Mouse (Mus musculus) MEL (cell line): ENCODE measurements around the gene Il22ra1. TPM values are rescaled to one million over a fixed set of nuclear protein-coding genes. Genes with fewer than 3 reads are reported as not detected.

ENCODE experiments used
- DNase-seq: peaks from one replicate; pipeline ENCODE4 v3.0.0; 2011; ENCODE audit warnings: low read depth, low spot score
- H3K27ac ChIP-seq: 2 replicates; pipeline ENCODE4 v1.5.1; 2012; ENCODE audit warnings: low read depth, mild to moderate bottlenecking, control low read depth, low read length, moderate library complexity; ENCODE audit not compliant: control insufficient read depth
- H3K27me3 ChIP-seq, 2 experiments: fragments of 150-350 bp in 1 of 2; sonication (generic) in 1 of 2; 2 replicates each; pipeline ENCODE4 v1.6.1; 2012; ENCODE audit warnings: low read length in 2 of 2, mild to moderate bottlenecking in 2 of 2, improper control_type of control experiment in 1 of 2, moderate library complexity in 1 of 2; ENCODE audit not compliant: insufficient read depth in 2 of 2, control insufficient read depth in 1 of 2
- H3K36me3 ChIP-seq, 2 experiments: 2 replicates each; pipeline ENCODE4 v1.6.1; 2012 to 2014; ENCODE audit warnings: low read length in 2 of 2, improper control_type of control experiment in 1 of 2, inconsistent platforms in 1 of 2, mild to moderate bottlenecking in 1 of 2; ENCODE audit not compliant: insufficient read depth in 2 of 2, control insufficient read depth in 1 of 2
- H3K4me1 ChIP-seq, 2 experiments: fragments of 150-350 bp in 1 of 2; sonication (generic) in 1 of 2; 2 replicates each; pipeline ENCODE4 v1.6.1; 2012; ENCODE audit warnings: low read length in 2 of 2, improper control_type of control experiment in 1 of 2, mild to moderate bottlenecking in 1 of 2; ENCODE audit not compliant: insufficient read depth in 2 of 2, control insufficient read depth in 1 of 2
- H3K4me3 ChIP-seq, 2 experiments: fragments of 150-350 bp in 1 of 2; sonication (generic) in 1 of 2; 2 replicates each; pipeline ENCODE4 v1.5.1; 2012; ENCODE audit warnings: low read depth in 2 of 2, low read length in 2 of 2, mild to moderate bottlenecking in 2 of 2, moderate library complexity in 2 of 2, control low read depth in 1 of 2, improper control_type of control experiment in 1 of 2; ENCODE audit not compliant: control insufficient read depth in 1 of 2, insufficient read depth in 1 of 2
- H3K79me2 ChIP-seq: 2 replicates; pipeline ENCODE4 v1.6.1; 2012; ENCODE audit warnings: mild to moderate bottlenecking, low read length, moderate library complexity; ENCODE audit not compliant: control insufficient read depth, poor library complexity, insufficient read depth
- H3K9ac ChIP-seq: 2 replicates; pipeline ENCODE4 v1.6.1; 2012; ENCODE audit warnings: low read depth, mild to moderate bottlenecking, control low read depth, low read length, moderate library complexity; ENCODE audit not compliant: control insufficient read depth, poor library complexity, severe bottlenecking
- H3K9me3 ChIP-seq: fragments of 150-350 bp; sonication (generic); replicated peaks from 2 replicates; pipeline ENCODE4 v1.6.1; 2012; ENCODE audit warnings: mild to moderate bottlenecking, low read length, improper control_type of control experiment, moderate library complexity; ENCODE audit not compliant: insufficient read depth
- CTCF ChIP-seq, 3 experiments: IDR thresholded peaks in 2 of 3; conservative IDR thresholded peaks in 1 of 3; 2 replicates each; pipeline ENCODE4 v1.5.1; 2011 to 2012; ENCODE audit warnings: low read length in 3 of 3, low read depth in 2 of 3, mild to moderate bottlenecking in 2 of 3, improper control_type of control experiment in 1 of 3, inconsistent platforms in 1 of 3, mixed read lengths in 1 of 3, moderate library complexity in 1 of 3; ENCODE audit not compliant: control insufficient read depth in 1 of 3, insufficient read depth in 1 of 3, poor library complexity in 1 of 3, severe bottlenecking in 1 of 3
- E2F4 ChIP-seq: IDR thresholded peaks from 2 replicates; pipeline ENCODE4 v1.6.1; 2011; ENCODE audit warnings: low read depth, low read length, improper control_type of control experiment, borderline replicate concordance
- EP300 ChIP-seq, 2 experiments: IDR thresholded peaks; 2 replicates each; pipeline ENCODE4 v1.6.1; 2011; ENCODE audit warnings: improper control_type of control experiment in 2 of 2, low read length in 2 of 2, low read depth in 1 of 2, mild to moderate bottlenecking in 1 of 2
- ETS1 ChIP-seq: IDR thresholded peaks from 2 replicates; pipeline ENCODE4 v1.6.1; 2012; ENCODE audit warnings: low read depth, mild to moderate bottlenecking, inconsistent platforms, low read length, improper control_type of control experiment, moderate library complexity
- MAX ChIP-seq: IDR thresholded peaks from 2 replicates; pipeline ENCODE4 v1.6.1; 2011; ENCODE audit warnings: low read length, improper control_type of control experiment
- MAZ ChIP-seq: IDR thresholded peaks from 2 replicates; pipeline ENCODE4 v1.6.1; 2012; ENCODE audit warnings: low read depth, mild to moderate bottlenecking, inconsistent platforms, low read length, improper control_type of control experiment
- MEF2A ChIP-seq: IDR thresholded peaks from 2 replicates; pipeline ENCODE4 v1.6.1; 2014; ENCODE audit warnings: low read depth, mild to moderate bottlenecking, inconsistent platforms, low read length, improper control_type of control experiment; ENCODE audit not compliant: poor library complexity, insufficient replicate concordance, severe bottlenecking; ENCODE audit errors: extremely low read depth
- MXI1 ChIP-seq: IDR thresholded peaks from 2 replicates; pipeline ENCODE4 v1.6.1; 2011; ENCODE audit warnings: mild to moderate bottlenecking, low read depth, low read length, improper control_type of control experiment
- MYB ChIP-seq: IDR thresholded peaks from 2 replicates; pipeline ENCODE4 v1.6.1; 2011; ENCODE audit warnings: mild to moderate bottlenecking, low read depth, low read length, improper control_type of control experiment
- MYC ChIP-seq: IDR thresholded peaks from 2 replicates; pipeline ENCODE4 v1.6.1; 2011; ENCODE audit warnings: low read depth, mild to moderate bottlenecking, low read length, improper control_type of control experiment, moderate library complexity
- NELFE ChIP-seq: IDR thresholded peaks from 2 replicates; pipeline ENCODE4 v1.6.1; 2011; ENCODE audit warnings: low read depth, low read length, improper control_type of control experiment
- NRF1 ChIP-seq: IDR thresholded peaks from 2 replicates; pipeline ENCODE4 v1.6.1; 2014; ENCODE audit warnings: low read depth, mild to moderate bottlenecking, inconsistent platforms, low read length, improper control_type of control experiment, moderate library complexity; ENCODE audit not compliant: poor library complexity, insufficient read depth, severe bottlenecking
- POLR2A ChIP-seq, 2 experiments: IDR thresholded peaks; 2 replicates each; pipeline ENCODE4 v1.6.1; 2011 to 2012; ENCODE audit warnings: low read length in 2 of 2, mild to moderate bottlenecking in 2 of 2, control low read depth in 1 of 2, improper control_type of control experiment in 1 of 2, low read depth in 1 of 2, moderate library complexity in 1 of 2; ENCODE audit not compliant: control insufficient read depth in 1 of 2, insufficient read depth in 1 of 2, poor library complexity in 1 of 2
- POLR2AphosphoS2 ChIP-seq: IDR thresholded peaks from 2 replicates; pipeline ENCODE4 v1.6.1; 2011; ENCODE audit warnings: low read length, improper control_type of control experiment
- POLR2AphosphoS5 ChIP-seq: IDR thresholded peaks from 2 replicates; pipeline ENCODE4 v1.6.1; 2012; ENCODE audit warnings: low read depth, borderline replicate concordance, mild to moderate bottlenecking, inconsistent platforms, low read length, moderate library complexity, mixed read lengths
- RCOR1 ChIP-seq: IDR thresholded peaks from 2 replicates; pipeline ENCODE4 v1.6.1; 2012; ENCODE audit warnings: low read depth, mild to moderate bottlenecking, inconsistent platforms, low read length, improper control_type of control experiment
- SIN3A ChIP-seq: IDR thresholded peaks from 2 replicates; pipeline ENCODE4 v1.6.1; 2012; ENCODE audit warnings: low read length, improper control_type of control experiment, inconsistent platforms
- SMC3 ChIP-seq: IDR thresholded peaks from 2 replicates; pipeline ENCODE4 v1.6.1; 2011; ENCODE audit warnings: low read depth, low read length, improper control_type of control experiment
- TAL1 ChIP-seq: IDR thresholded peaks from 2 replicates; pipeline ENCODE4 v1.6.1; 2012; ENCODE audit warnings: mild to moderate bottlenecking, inconsistent platforms, low read length, moderate library complexity, mixed read lengths
- TCF12 ChIP-seq: IDR thresholded peaks from 2 replicates; pipeline ENCODE4 v1.6.1; 2014; ENCODE audit warnings: low read depth, mild to moderate bottlenecking, inconsistent platforms, low read length, improper control_type of control experiment, moderate library complexity
- USF1 ChIP-seq: IDR thresholded peaks from 2 replicates; pipeline ENCODE4 v1.6.1; 2014; ENCODE audit warnings: low read depth, mild to moderate bottlenecking, inconsistent platforms, low read length, improper control_type of control experiment, moderate library complexity
- USF2 ChIP-seq, 2 experiments: IDR thresholded peaks; 2 replicates each; pipeline ENCODE4 v1.6.1; 2011 to 2012; ENCODE audit warnings: improper control_type of control experiment in 2 of 2, low read length in 2 of 2, borderline replicate concordance in 1 of 2, inconsistent platforms in 1 of 2, low read depth in 1 of 2, mild to moderate bottlenecking in 1 of 2; ENCODE audit not compliant: insufficient read depth in 1 of 2
- ZKSCAN1 ChIP-seq: IDR thresholded peaks from 2 replicates; pipeline ENCODE4 v1.6.1; 2012; ENCODE audit warnings: low read depth, mild to moderate bottlenecking, inconsistent platforms, low read length, improper control_type of control experiment, moderate library complexity
- ZNF384 ChIP-seq: IDR thresholded peaks from 2 replicates; pipeline ENCODE4 v1.6.1; 2012; ENCODE audit warnings: low read depth, mild to moderate bottlenecking, inconsistent platforms, low read length, improper control_type of control experiment
- polyA plus RNA-seq, 2 experiments: library from polyadenylated mRNA; stranded (reverse) in 1 of 2; unstranded in 1 of 2; fragments of >175 nt in 1 of 2; fragments of >200 nt in 1 of 2; gene quantifications; 2 replicates each; pipeline versions ENCODE4 v1.2.1 to v1.2.4; 2012; ENCODE audit warnings: low replicate concordance in 2 of 2, low read depth in 1 of 2; ENCODE audit not compliant: insufficient read length in 2 of 2, insufficient read depth in 1 of 2, missing spikeins in 1 of 2
- total RNA-seq: library from RNA; depleted of rRNA; stranded (reverse); fragments of 300-350 nt; gene quantifications from 2 replicates; pipeline ENCODE4 v1.2.3, GENCODE M21; 2012

Gene Il22ra1
- total and polyA plus RNA-seq, 3 experiments, result 0.03 TPM; not detected in 2

- no peaks in the 10 kb centered on the region for H3K79me2 ChIP-seq
- no peaks in the 10 kb centered on the region for H3K36me3 ChIP-seq
- no peak overlapping the region for H3K9ac ChIP-seq
- DNase-seq, result no peak
- H3K4me1 ChIP-seq, result no peaks in the 10 kb centered on the region
- no peak for TF ChIP-seq MYB
- TF ChIP-seq, all 39 proteins: peak for 0
- Histone ChIP-seq H3K9me3 (no peaks in the 10 kb centered on the region), H3K27ac (no peak overlapping the region), H3K4me3 (no peak overlapping the region), H3K27me3 (no peaks in the 10 kb centered on the region; a peak in 1 of 4 replicates)
These were observed 59.3 kb downstream of the Il22ra1 start for GRCm38 (mm10) chr4:135787271-135787670.

- Histone ChIP-seq H3K4me3 (no peak overlapping the region), H3K9ac (no peak overlapping the region), H3K79me2 (no peaks in the 10 kb centered on the region), H3K27ac (no peak overlapping the region), H3K27me3 (no peaks in the 10 kb centered on the region; a peak in 1 of 4 replicates), H3K4me1 (no peaks in the 10 kb centered on the region), H3K9me3 (no peaks in the 10 kb centered on the region), H3K36me3 (no peaks in the 10 kb centered on the region)
- no peak for DNase-seq
- no peak for TF ChIP-seq MYC
- no peak for TF ChIP-seq NELFE
- TF ChIP-seq RCOR1, result no peak
- no peak for TF ChIP-seq E2F4
- no peak for TF ChIP-seq POLR2AphosphoS5
- TF ChIP-seq NRF1, result no peak
- no peak for TF ChIP-seq SIN3A
- no peak for TF ChIP-seq ETS1
- TF ChIP-seq TAL1, result no peak
- TF ChIP-seq ZKSCAN1, result no peak
- TF ChIP-seq TCF12, result no peak
- TF ChIP-seq MAX, result no peak
These were observed 61.2 kb downstream of the Il22ra1 start for GRCm38 (mm10) chr4:135789135-135789534.

- H3K9ac ChIP-seq, result no peak overlapping the region
- H3K27ac ChIP-seq, result no peak overlapping the region
- no peaks in the 10 kb centered on the region for H3K9me3 ChIP-seq
- H3K4me3 ChIP-seq, result no peak overlapping the region
- H3K79me2 ChIP-seq, result no peaks in the 10 kb centered on the region
- TF ChIP-seq MXI1 (no peak), NRF1 (no peak), USF1 (no peak), POLR2AphosphoS2 (no peak), CTCF (IDR thresholded peaks at IDR 0.05 in 2 of 3, conservative IDR thresholded peaks at IDR 0.05 in 1 of 3; ENCODE audit: control insufficient read depth in 1 of 3, insufficient read depth in 1 of 3, low read depth in 2 of 3, low read length in 3 of 3, poor library complexity in 1 of 3, severe bottlenecking in 1 of 3) (no peak), ZNF384 (no peak), EP300 (IDR thresholded peaks at IDR 0.05; ENCODE audit: low read depth in 1 of 2, low read length in 2 of 2) (no peak), SMC3 (no peak), MYB (no peak), ETS1 (no peak), MAZ (no peak), USF2 (IDR thresholded peaks at IDR 0.05; ENCODE audit: borderline replicate concordance in 1 of 2, insufficient read depth in 1 of 2, low read depth in 1 of 2, low read length in 2 of 2) (no peak), NELFE (no peak), POLR2A (IDR thresholded peaks at IDR 0.05; ENCODE audit: control insufficient read depth in 1 of 2, insufficient read depth in 1 of 2, low read depth in 1 of 2, low read length in 2 of 2, poor library complexity in 1 of 2) (no peak), TCF12 (no peak), MAX (no peak), MEF2A (no peak), SIN3A (no peak)
- H3K4me1 ChIP-seq, result no peaks in the 10 kb centered on the region
- no peak for DNase-seq
- no peaks in the 10 kb centered on the region; a peak in 2 of 4 replicates for H3K27me3 ChIP-seq
- H3K36me3 ChIP-seq, result no peaks in the 10 kb centered on the region
These were observed 64.8 kb downstream of the Il22ra1 start for GRCm38 (mm10) chr4:135792821-135793220.
